ENCODE assay signal across 8 mouse cellular contexts in genomic region chr8:107881851-107882250, GRCm38 (mm10).
DNase-seq lines count a peak whose midpoint lies in the region; ATAC-seq lines count a peak whose summit lies in the region.

No protein-coding gene starts in this region.

- H3K4me2 ChIP-seq in forebrain, embryonic 15.5 days (replicated peaks) = no peak overlapping the region
- no peak overlapping the region for H3K4me2 ChIP-seq in midbrain, embryonic 13.5 days (replicated peaks)

- H3K4me1 ChIP-seq in forebrain, embryonic 15.5 days = peaks cover 7% of the 10 kb centered on the region; the same call in 1 of the 2 replicates
- peaks cover 27% of the 10 kb centered on the region for H3K4me1 ChIP-seq in forebrain, embryonic 10.5 days
- H3K4me1 ChIP-seq in midbrain, embryonic 13.5 days (replicated peaks) = peaks cover 21% of the 10 kb centered on the region

- no peak for ATAC-seq in forebrain, embryonic 15.5 days (replicated peaks)
- no peak for ATAC-seq in midbrain, embryonic 13.5 days

- no peak overlapping the region for H3K9ac ChIP-seq in forebrain, embryonic 15.5 days (replicated peaks)
- no peak overlapping the region for H3K9ac ChIP-seq in midbrain, embryonic 13.5 days (replicated peaks)

- no peak for DNase-seq in forebrain, embryonic 10.5 days (ENCODE audit: extremely low spot score, low spot score)
- peak; percentile 86 for DNase-seq in NIH3T3 (ENCODE audit: low read depth)
- peak; percentile 56 to 74 for DNase-seq in cerebellum, postnatal 4 days (ENCODE audit: low spot score in 2 of 2)
- peak; percentile 21 to 64 for DNase-seq in heart, postnatal 36 days
- DNase-seq in layer of hippocampus, postnatal 36 days = peak; percentile 37 to 39
- peak; percentile 83 for DNase-seq in testis, postnatal 10 days (ENCODE audit: low spot score)

- intact Hi-C loops in heart, postnatal 36 days (cut with DNase I) = loop anchor here (5.0 to 10.0 kb wide), 2 partner anchors 277 to 1305 kb away; no protein-coding TSS in a partner anchor

- no peaks in the 10 kb centered on the region for H3K9me3 ChIP-seq in forebrain, embryonic 15.5 days
- 0 out of 2 replicates have a peak, but pooled peaks cover 4% of the 10 kb centered on the region for H3K9me3 ChIP-seq in forebrain, embryonic 10.5 days
- H3K9me3 ChIP-seq in midbrain, embryonic 13.5 days = no peaks in the 10 kb centered on the region

- H3K4me3 ChIP-seq in forebrain, embryonic 15.5 days = no peak overlapping the region
- no peak overlapping the region for H3K4me3 ChIP-seq in forebrain, embryonic 10.5 days
- H3K4me3 ChIP-seq in midbrain, embryonic 13.5 days (replicated peaks) = no peak overlapping the region

- H3K36me3 ChIP-seq in forebrain, embryonic 15.5 days = no peaks in the 10 kb centered on the region
- H3K36me3 ChIP-seq in forebrain, embryonic 10.5 days (replicated peaks) = no peaks in the 10 kb centered on the region
- no peaks in the 10 kb centered on the region for H3K36me3 ChIP-seq in midbrain, embryonic 13.5 days

- H3K27me3 ChIP-seq in forebrain, embryonic 15.5 days = peaks cover 8% of the 10 kb centered on the region; the same call in 1 of the 2 replicates
- H3K27me3 ChIP-seq in forebrain, embryonic 10.5 days (ENCODE audit: poor library complexity, severe bottlenecking) = peaks cover 55% of the 10 kb centered on the region
- H3K27me3 ChIP-seq in midbrain, embryonic 13.5 days = no peaks in the 10 kb centered on the region; the same call in 1 of the 2 replicates

- WGBS in forebrain, embryonic 15.5 days = 17% methylated on average over 7 of the region's 7 CpGs
- 23% methylated on average over 7 of the region's 7 CpGs for WGBS in forebrain, embryonic 10.5 days
- WGBS in midbrain, embryonic 13.5 days = 19% methylated on average over 7 of the region's 7 CpGs

- peak overlapping the region; percentile 38; the same call in 1 of the 2 replicates for H3K27ac ChIP-seq in forebrain, embryonic 15.5 days (replicated peaks)
- H3K27ac ChIP-seq in forebrain, embryonic 10.5 days = no peak overlapping the region
- H3K27ac ChIP-seq in midbrain, embryonic 13.5 days = peak overlapping the region; percentile 49
